Comparison of ENCODE assay signal across 8 mouse cellular contexts in genomic region chr10:43900883-43901570, GRCm38 (mm10). TPM values are rescaled to one million over a fixed set of nuclear protein-coding genes. Genes with fewer than 3 reads are reported as not detected.
DNase-seq lines count a peak whose midpoint lies in the region; ATAC-seq lines count a peak whose summit lies in the region.

No protein-coding gene starts in this region.

- peak overlapping the region; percentile 67 for H3K9ac ChIP-seq in intestine, embryonic 15.5 days

- no peaks in the 10 kb centered on the region for H3K27me3 ChIP-seq in intestine, embryonic 15.5 days (replicated peaks)

- ATAC-seq in erythroblast, adult 5-6 weeks (replicated peaks; ENCODE audit: low FRiP score, poor library complexity, severe bottlenecking) = peak; percentile 51
- peak; percentile 71 for ATAC-seq in intestine, embryonic 15.5 days
- ATAC-seq in monocyte, adult 5-6 weeks (replicated peaks; ENCODE audit: insufficient number of reproducible peaks, low FRiP score, low TSS enrichment, poor library complexity, severe bottlenecking) = peak; percentile 11; the same call in 1 of the 2 replicates
- ATAC-seq in frontal cortex, adult (ENCODE audit: low TSS enrichment) = no peak; the same call in none of the 2 replicates

- H3K36me3 ChIP-seq in intestine, embryonic 15.5 days = no peaks in the 10 kb centered on the region

- peak overlapping the region; percentile 78 for H3K4me3 ChIP-seq in intestine, embryonic 15.5 days (replicated peaks)

- 4% methylated on average over 30 of the region's 30 CpGs for WGBS in intestine, embryonic 15.5 days

- H3K27ac ChIP-seq in intestine, embryonic 15.5 days = peak overlapping the region; percentile 73

- H3K4me1 ChIP-seq in intestine, embryonic 15.5 days (replicated peaks) = 0 out of 2 replicates have a peak, but pooled peaks cover 2% of the 10 kb centered on the region

- H3K4me2 ChIP-seq in intestine, embryonic 15.5 days (replicated peaks) = peak overlapping the region; percentile 70

- DNase-seq in cerebellum, adult 9-11 months = peak; percentile 8
- DNase-seq in cerebellum, postnatal 36 days = no peak
- peak; percentile 19 to 23 for DNase-seq in B cell, adult 2 months
- DNase-seq in left cerebral cortex, adult 9 months (ENCODE audit: low spot score in 2 of 2) = no peak

- H3K9me3 ChIP-seq in intestine, embryonic 15.5 days = no peaks in the 10 kb centered on the region

RNA-seq across cellular contexts. Expression of gene Qrsl1, which starts 0.5 kb away (rescaled TPM):
- total RNA-seq in erythroblast, adult 5-6 weeks (2015; ENCODE audit: low replicate concordance) = 3.7 and 6.3 TPM in 2 replicates
- 2.8 and 6.4 TPM in 2 replicates for total RNA-seq in erythroblast, adult 5-6 weeks (2017; ENCODE audit: low replicate concordance)
- polyA plus RNA-seq in intestine, embryonic 15.5 days (2015; fragmentation: Nextera tagmentation; extraction: Ambion mirVana) = 18.9 TPM in 2 replicates
- 6.5 to 16.7 TPM (median 11.3 TPM) in 3 replicates for total RNA-seq in monocyte, adult 5-6 weeks (2017)

RNA-seq across cellular contexts. Expression of gene Rtn4ip1, which starts 0.6 kb away (rescaled TPM):
- total RNA-seq in erythroblast, adult 5-6 weeks (2015; ENCODE audit: low replicate concordance) = 3.7 and 5.4 TPM in 2 replicates
- total RNA-seq in erythroblast, adult 5-6 weeks (2017; ENCODE audit: low replicate concordance) = 2.8 and 3.3 TPM in 2 replicates
- 16.6 and 18.5 TPM in 2 replicates for polyA plus RNA-seq in intestine, embryonic 15.5 days (2015; fragmentation: Nextera tagmentation; extraction: Ambion mirVana)
- total RNA-seq in monocyte, adult 5-6 weeks (2017) = 10.5 to 16.7 TPM (median 11.8 TPM) in 3 replicates

Comparison
In these comparisons a context has a peak if more than half of its experiments do, and no peak if none do; other contexts are left out.
1. DNase-seq: peak in cerebellum, adult 9-11 months (single experiment) and B cell, adult 2 months (2 of 2); none in cerebellum, postnatal 36 days (0 of 2) and left cerebral cortex, adult 9 months (0 of 2).